In the genomic region with DNA sequence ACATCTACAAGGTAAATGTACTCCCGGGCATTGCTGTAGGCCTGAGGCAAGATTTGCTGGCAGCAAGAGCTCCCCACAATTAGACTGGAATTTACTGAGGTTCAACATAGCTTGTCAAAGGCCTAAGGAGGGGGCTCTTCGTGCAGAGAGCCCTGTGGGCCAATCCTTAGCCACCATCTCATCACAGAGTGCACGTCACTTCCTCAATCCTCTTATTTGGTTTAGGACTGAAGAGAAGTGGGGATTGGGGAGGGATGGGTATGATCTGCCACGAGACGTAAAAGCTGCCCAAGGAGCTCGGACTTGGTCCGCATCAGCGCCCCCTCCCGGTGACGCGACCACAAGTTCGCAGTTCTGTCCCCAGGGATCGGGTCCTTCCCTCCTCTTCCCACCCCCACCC, we compare ENCODE assay signal across 8 mouse cellular contexts. TPM values are rescaled to one million over a fixed set of nuclear protein-coding genes. Genes with fewer than 3 reads are reported as not detected.
DNase-seq lines count a peak whose midpoint lies in the region; ATAC-seq and TF ChIP-seq lines count a peak whose summit lies in the region.

No protein-coding gene starts in this region.

- WGBS in heart, embryonic 15.5 days, result under 1% methylated on average over 13 of the region's 13 CpGs
- under 1% methylated on average over 13 of the region's 13 CpGs for WGBS in liver, embryonic 15.5 days (ENCODE audit: insufficient replicate concordance)
- WGBS in neural tube, embryonic 11.5 days, result under 1% methylated on average over 13 of the region's 13 CpGs

- no peaks in the 10 kb centered on the region; the same call in 1 of the 2 replicates for H3K27me3 ChIP-seq in ES-Bruce4 (ENCODE audit: control insufficient read depth, insufficient read depth, low read length, poor library complexity, severe bottlenecking)
- H3K27me3 ChIP-seq in heart, embryonic 15.5 days, result 0 out of 2 replicates have a peak, but pooled peaks cover under 1% of the 10 kb centered on the region
- H3K27me3 ChIP-seq in liver, embryonic 15.5 days, result peaks cover 36% of the 10 kb centered on the region
- H3K27me3 ChIP-seq in neural tube, embryonic 11.5 days (ENCODE audit: control insufficient read depth, insufficient read depth, low read length), result no peaks in the 10 kb centered on the region

- H3K4me1 ChIP-seq in ES-Bruce4 (ENCODE audit: control insufficient read depth, insufficient read depth, low read length), result no peaks in the 10 kb centered on the region
- H3K4me1 ChIP-seq in heart, embryonic 15.5 days (replicated peaks), result peaks cover 43% of the 10 kb centered on the region
- peaks cover 55% of the 10 kb centered on the region for H3K4me1 ChIP-seq in liver, embryonic 15.5 days (replicated peaks)
- peaks cover 13% of the 10 kb centered on the region; the same call in 1 of the 2 replicates for H3K4me1 ChIP-seq in neural tube, embryonic 11.5 days (ENCODE audit: control insufficient read depth, insufficient read depth, low read length)

- ATAC-seq in heart, embryonic 15.5 days (replicated peaks; ENCODE audit: insufficient number of reproducible peaks, insufficient read depth, low FRiP score, low read depth), result peak; percentile 83
- ATAC-seq in liver, embryonic 15.5 days (ENCODE audit: insufficient read depth), result peak; percentile 75
- peak; percentile 85 for ATAC-seq in neural tube, embryonic 11.5 days (ENCODE audit: insufficient read depth, low FRiP score, low TSS enrichment)

- H3K9ac ChIP-seq in ES-Bruce4 (ENCODE audit: low read depth, poor library complexity, severe bottlenecking), result peak overlapping the region; percentile 73
- H3K9ac ChIP-seq in heart, embryonic 15.5 days, result peak overlapping the region; percentile 88
- peak overlapping the region; percentile 88 for H3K9ac ChIP-seq in liver, embryonic 15.5 days
- peak overlapping the region; percentile 66 for H3K9ac ChIP-seq in neural tube, embryonic 11.5 days (ENCODE audit: low read length)

- no peak overlapping the region for H3K27ac ChIP-seq in ES-Bruce4 (ENCODE audit: insufficient read depth, low read length)
- H3K27ac ChIP-seq in heart, embryonic 15.5 days, result peak overlapping the region; percentile 99
- H3K27ac ChIP-seq in liver, embryonic 15.5 days (replicated peaks), result peak overlapping the region; percentile 92
- peak overlapping the region; percentile 77 for H3K27ac ChIP-seq in neural tube, embryonic 11.5 days (ENCODE audit: low read depth, low read length)

- no peaks in the 10 kb centered on the region for H3K36me3 ChIP-seq in ES-Bruce4 (ENCODE audit: control insufficient read depth, insufficient read depth, low read length, poor library complexity, severe bottlenecking)
- no peaks in the 10 kb centered on the region for H3K36me3 ChIP-seq in heart, embryonic 15.5 days
- no peaks in the 10 kb centered on the region for H3K36me3 ChIP-seq in liver, embryonic 15.5 days (replicated peaks)
- no peaks in the 10 kb centered on the region for H3K36me3 ChIP-seq in neural tube, embryonic 11.5 days (ENCODE audit: control insufficient read depth, insufficient read depth, low read length)

- TF ChIP-seq POLR2A in ES-Bruce4 (IDR thresholded peaks at IDR 0.05; ENCODE audit: insufficient read depth, low read length), result no peak

- peak; percentile 69 for DNase-seq in c-Kit-positive CD71-negative TER-119-negative erythroid progenitor cells, embryonic 14.5 days (ENCODE audit: low read depth)
- DNase-seq in fibroblast of lung, adult 2 months (ENCODE audit: low read depth), result peak; percentile 90
- peak; percentile 84 to 89 for DNase-seq in kidney, postnatal 25 days
- peak; percentile 87 for DNase-seq in neural tube, embryonic 11.5 days (ENCODE audit: low spot score)
- DNase-seq in telencephalon, adult 2 months (ENCODE audit: low read depth, low spot score), result peak; percentile 97

- no peaks in the 10 kb centered on the region for H3K9me3 ChIP-seq in ES-Bruce4 (replicated peaks; ENCODE audit: control insufficient read depth, insufficient read depth, low read length, poor library complexity, severe bottlenecking)
- H3K9me3 ChIP-seq in heart, embryonic 15.5 days (replicated peaks), result no peaks in the 10 kb centered on the region
- H3K9me3 ChIP-seq in liver, embryonic 15.5 days (replicated peaks), result no peaks in the 10 kb centered on the region
- H3K9me3 ChIP-seq in neural tube, embryonic 11.5 days (ENCODE audit: control insufficient read depth, low read length), result no peaks in the 10 kb centered on the region

- H3K4me2 ChIP-seq in heart, embryonic 15.5 days, result peak overlapping the region; percentile 81
- H3K4me2 ChIP-seq in liver, embryonic 15.5 days, result peak overlapping the region; percentile 87
- H3K4me2 ChIP-seq in neural tube, embryonic 11.5 days (ENCODE audit: low read depth), result peak overlapping the region; percentile 82

- TF ChIP-seq CTCF in ES-Bruce4 (IDR thresholded peaks at IDR 0.05; ENCODE audit: low read depth, low read length), result peak; percentile 70

- peak overlapping the region; percentile 81 for H3K4me3 ChIP-seq in ES-Bruce4 (ENCODE audit: low read depth, low read length)
- H3K4me3 ChIP-seq in heart, embryonic 15.5 days, result peak overlapping the region; percentile 92
- peak overlapping the region; percentile 87 for H3K4me3 ChIP-seq in liver, embryonic 15.5 days (replicated peaks)
- peak overlapping the region; percentile 67 for H3K4me3 ChIP-seq in neural tube, embryonic 11.5 days (ENCODE audit: low read depth, low read length)

- TF ChIP-seq EP300 in ES-Bruce4 (IDR thresholded peaks at IDR 0.05; ENCODE audit: insufficient read depth, low read depth, low read length), result 0 out of 2 replicates have a peak, but pooled peaks have one; percentile 29

RNA-seq across cellular contexts. Expression of gene Oat, which starts 0.6 kb away (rescaled TPM):
- polyA plus RNA-seq in ES-Bruce4 (2011; ENCODE audit: insufficient read depth, insufficient read length, low read depth, missing spikeins), result 38.8 and 43.8 TPM in 2 replicates
- polyA plus RNA-seq in heart, embryonic 15.5 days (2015; fragmentation: Nextera tagmentation; extraction: Ambion mirVana), result 186 and 207 TPM in 2 replicates
- polyA plus RNA-seq in liver, embryonic 15.5 days (2015; fragmentation: Nextera tagmentation; extraction: Ambion mirVana), result 57.2 and 57.6 TPM in 2 replicates
- polyA plus RNA-seq in neural tube, embryonic 11.5 days (2014; fragmentation: Nextera tagmentation; extraction: Ambion mirVana), result 137 and 145 TPM in 2 replicates

RNA-seq across cellular contexts. Expression of gene Nkx1-2, which starts 23.8 kb away (rescaled TPM):
- polyA plus RNA-seq in ES-Bruce4 (2011; ENCODE audit: insufficient read depth, insufficient read length, low read depth, missing spikeins), result 0.20 TPM in 1 of 2 replicates, not detected in the other
- not detected in 2 replicates for polyA plus RNA-seq in heart, embryonic 15.5 days (2015; fragmentation: Nextera tagmentation; extraction: Ambion mirVana)
- not detected in 2 replicates for polyA plus RNA-seq in liver, embryonic 15.5 days (2015; fragmentation: Nextera tagmentation; extraction: Ambion mirVana)
- polyA plus RNA-seq in neural tube, embryonic 11.5 days (2014; fragmentation: Nextera tagmentation; extraction: Ambion mirVana), result 1.3 and 1.4 TPM in 2 replicates

RNA-seq across cellular contexts. Expression of gene Lhpp, which starts 34.8 kb away (rescaled TPM):
- polyA plus RNA-seq in ES-Bruce4 (2011; ENCODE audit: insufficient read depth, insufficient read length, low read depth, missing spikeins), result 5.6 and 6.1 TPM in 2 replicates
- polyA plus RNA-seq in heart, embryonic 15.5 days (2015; fragmentation: Nextera tagmentation; extraction: Ambion mirVana), result 21.3 and 22.6 TPM in 2 replicates
- polyA plus RNA-seq in liver, embryonic 15.5 days (2015; fragmentation: Nextera tagmentation; extraction: Ambion mirVana), result 4.8 and 5.0 TPM in 2 replicates
- polyA plus RNA-seq in neural tube, embryonic 11.5 days (2014; fragmentation: Nextera tagmentation; extraction: Ambion mirVana), result 24.7 and 26.4 TPM in 2 replicates
